Mouse (Mus musculus): ENCODE results near the gene Gpr61. TPM values are rescaled to one million over a fixed set of nuclear protein-coding genes. Genes with fewer than 3 reads are reported as not detected.

The Gpr61 gene
- total RNA-seq, 1 experiment from 2014 or later = 0.49 TPM

- DNase-seq = no peak
Measured at GRCm38 (mm10) chr3:108129804-108130203, 24.9 kb downstream of the Gpr61 start.

GRCm38 (mm10) chr3:108129367-108129766, 25.3 kb downstream of the Gpr61 start:
- no peak for DNase-seq

- no peak for DNase-seq
Measured at GRCm38 (mm10) chr3:108128520-108128919, 26.2 kb downstream of the Gpr61 start.

GRCm38 (mm10) chr3:108126327-108126726, 28.4 kb downstream of the Gpr61 start:
- DNase-seq = no peak

- DNase-seq = no peak
Measured at GRCm38 (mm10) chr3:108124131-108124530, 30.6 kb downstream of the Gpr61 start.

GRCm38 (mm10) chr3:108123242-108123641, 31.4 kb downstream of the Gpr61 start:
- no peak for DNase-seq

- no peak for DNase-seq
Measured at GRCm38 (mm10) chr3:108121101-108121500, 33.6 kb downstream of the Gpr61 start.

GRCm38 (mm10) chr3:108117465-108117864, 37.2 kb downstream of the Gpr61 start:
- no peak for DNase-seq

- DNase-seq = no peak
Measured at GRCm38 (mm10) chr3:108113591-108114289, 40.9 kb downstream of the Gpr61 start.

GRCm38 (mm10) chr3:108112666-108113065, 42.0 kb downstream of the Gpr61 start:
- DNase-seq = no peak

GRCm38 (mm10) chr3:108112246-108112645, 42.4 kb downstream of the Gpr61 start:
- DNase-seq = no peak

GRCm38 (mm10) chr3:108111320-108111719, 43.4 kb downstream of the Gpr61 start:
- DNase-seq = no peak

GRCm38 (mm10) chr3:108105281-108105680, 49.4 kb downstream of the Gpr61 start:
- DNase-seq = no peak

- DNase-seq = no peak
Measured at GRCm38 (mm10) chr3:108102075-108102474, 52.6 kb downstream of the Gpr61 start.

- DNase-seq = no peak
Measured at GRCm38 (mm10) chr3:108101594-108101993, 53.1 kb downstream of the Gpr61 start.

Other genes starting within 250 kb of the Gpr61 start
- 152 and 157 TPM in 2 replicates for gene Gstm7, start 223.1 kb downstream of the Gpr61 start, total RNA-seq (2021)
- gene Gstm6, start 211.1 kb downstream of the Gpr61 start, total RNA-seq (2021) = 5.9 and 7.1 TPM in 2 replicates
- not detected in 2 replicates for gene Gstm3, start 185.6 kb downstream of the Gpr61 start, total RNA-seq (2021)
- 131 and 136 TPM in 2 replicates for gene Gstm2, start 168.4 kb downstream of the Gpr61 start, total RNA-seq (2021)
- 277 and 344 TPM in 2 replicates for gene Gstm1, start 136.9 kb downstream of the Gpr61 start, total RNA-seq (2021)
- gene Gstm4, start 110.0 kb downstream of the Gpr61 start, total RNA-seq (2021) = 13.2 and 17.1 TPM in 2 replicates
- 178 and 283 TPM in 2 replicates for gene Ampd2, start 68.2 kb downstream of the Gpr61 start, total RNA-seq (2021)
- 13.2 and 13.4 TPM in 2 replicates for gene Gnat2, start 62.1 kb downstream of the Gpr61 start, total RNA-seq (2021)
- gene Gnai3, start 8.7 kb downstream of the Gpr61 start, total RNA-seq (2021) = 136 and 143 TPM in 2 replicates
- gene Amigo1, start 31.5 kb upstream of the Gpr61 start, total RNA-seq (2021) = 21.0 and 24.7 TPM in 2 replicates
- 8.7 and 12.1 TPM in 2 replicates for gene Cyb561d1, start 46.3 kb upstream of the Gpr61 start, total RNA-seq (2021)
- 12.8 and 15.1 TPM in 2 replicates for gene Atxn7l2, start 56.1 kb upstream of the Gpr61 start, total RNA-seq (2021)
- 0.15 and 0.38 TPM in 2 replicates for gene Sypl2, start 71.8 kb upstream of the Gpr61 start, total RNA-seq (2021)
- gene Psma5, start 102.0 kb upstream of the Gpr61 start, total RNA-seq (2021) = 74.3 and 95.5 TPM in 2 replicates
- gene Sort1, start 129.2 kb upstream of the Gpr61 start, total RNA-seq (2021) = 27.7 and 28.6 TPM in 2 replicates
- gene Mybphl, start 210.0 kb upstream of the Gpr61 start, total RNA-seq (2021) = not detected in 2 replicates
- gene Psrc1, start 229.0 kb upstream of the Gpr61 start, total RNA-seq (2021) = 2.5 and 3.7 TPM in 2 replicates

Measured in adrenal gland, postnatal 25 days (tissue).